Mouse (Mus musculus) megakaryocyte, embryonic 14.5 days (primary cell): ENCODE measurements at regions not wholly inside any gene's neighbourhood (a gene's known extent, or its start where the extent isn't known, plus 50 kb on each side); places are given as distances from the start of the nearest gene placed in this dataset.

Experiments
- H3K27me3 ChIP-seq: replicated peaks from 2 replicates; pipeline ENCODE3; 2012; ENCODE audit warnings: inconsistent platforms
- H3K36me3 ChIP-seq: replicated peaks from 2 replicates; pipeline ENCODE3; 2012; ENCODE audit warnings: low read length, inconsistent platforms, mixed read lengths
- H3K4me1 ChIP-seq: 2 replicates; pipeline ENCODE4 v1.6.1; 2012; ENCODE audit warnings: inconsistent platforms
- H3K4me3 ChIP-seq: replicated peaks from 2 replicates; pipeline ENCODE3; 2012; ENCODE audit warnings: moderate library complexity, mild to moderate bottlenecking, inconsistent platforms
- H3K9me3 ChIP-seq: 2 replicates; pipeline ENCODE4 v1.6.1; 2012; ENCODE audit warnings: inconsistent platforms
- FLI1 ChIP-seq: IDR thresholded peaks from 2 replicates; pipeline ENCODE4 v1.6.1; 2012; ENCODE audit warnings: low read length, inconsistent platforms, mixed read lengths
- GATA1 ChIP-seq: IDR thresholded peaks from 3 replicates; pipeline ENCODE4 v1.6.1; 2012; ENCODE audit warnings: mixed read lengths, low read length, inconsistent platforms, borderline replicate concordance

DNA sequence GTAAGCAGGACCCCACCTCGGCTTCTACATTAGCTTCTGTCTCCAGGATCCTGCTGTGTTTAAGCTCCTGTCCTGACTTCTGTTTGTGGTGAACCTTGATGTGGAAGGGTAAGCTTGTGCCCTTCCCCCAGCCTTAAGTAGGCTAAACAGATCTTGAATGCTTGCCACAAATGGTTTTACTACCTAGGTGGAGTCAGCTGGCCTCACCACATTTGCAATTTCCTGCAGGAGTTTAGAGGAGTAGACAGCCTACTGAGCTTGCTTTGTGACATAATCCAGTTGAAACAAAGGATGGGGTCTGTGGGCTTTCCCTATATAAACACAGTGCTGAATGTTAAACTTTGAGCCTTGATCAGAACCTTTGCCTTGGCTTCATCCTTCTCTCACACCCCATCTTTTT is 206.7 kb downstream of the Pten start:
- TF ChIP-seq GATA1 (no peak), FLI1 (no peak)
- no peaks in the 10 kb centered on the region for H3K9me3 ChIP-seq

DNA sequence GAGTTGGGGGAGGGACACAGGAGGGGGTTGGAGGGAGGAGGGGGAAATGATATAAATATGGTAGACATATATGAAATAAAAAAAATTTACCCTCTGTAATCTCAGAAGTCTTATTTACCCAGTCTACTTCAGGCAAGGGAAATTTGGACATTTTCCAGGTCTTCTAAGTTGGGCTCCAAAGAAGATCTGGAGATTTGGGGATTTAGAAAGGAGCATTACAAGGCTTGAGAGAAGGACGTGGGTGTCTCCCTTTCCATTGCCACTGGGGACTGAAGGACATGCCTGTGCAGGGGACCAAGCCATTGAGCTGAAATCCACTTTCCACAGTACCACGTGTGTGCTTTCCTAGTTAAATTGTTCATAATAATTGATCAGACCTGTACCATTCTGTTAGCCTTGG is 208.2 kb downstream of the Pten start:
- H3K27me3 ChIP-seq = peaks cover 19% of the 10 kb centered on the region
- no peak overlapping the region for H3K4me3 ChIP-seq
- TF ChIP-seq GATA1 = no peak
- TF ChIP-seq FLI1 = no peak
- H3K4me1 ChIP-seq = peaks cover 18% of the 10 kb centered on the region
- no peaks in the 10 kb centered on the region for H3K9me3 ChIP-seq
- no peaks in the 10 kb centered on the region for H3K36me3 ChIP-seq

More for the DNA sequence above, 206.7 kb downstream of the Pten start:
- no peak overlapping the region for H3K4me3 ChIP-seq
- peaks cover 27% of the 10 kb centered on the region for H3K4me1 ChIP-seq
- no peaks in the 10 kb centered on the region for H3K36me3 ChIP-seq
- H3K27me3 ChIP-seq = peaks cover 26% of the 10 kb centered on the region

DNA sequence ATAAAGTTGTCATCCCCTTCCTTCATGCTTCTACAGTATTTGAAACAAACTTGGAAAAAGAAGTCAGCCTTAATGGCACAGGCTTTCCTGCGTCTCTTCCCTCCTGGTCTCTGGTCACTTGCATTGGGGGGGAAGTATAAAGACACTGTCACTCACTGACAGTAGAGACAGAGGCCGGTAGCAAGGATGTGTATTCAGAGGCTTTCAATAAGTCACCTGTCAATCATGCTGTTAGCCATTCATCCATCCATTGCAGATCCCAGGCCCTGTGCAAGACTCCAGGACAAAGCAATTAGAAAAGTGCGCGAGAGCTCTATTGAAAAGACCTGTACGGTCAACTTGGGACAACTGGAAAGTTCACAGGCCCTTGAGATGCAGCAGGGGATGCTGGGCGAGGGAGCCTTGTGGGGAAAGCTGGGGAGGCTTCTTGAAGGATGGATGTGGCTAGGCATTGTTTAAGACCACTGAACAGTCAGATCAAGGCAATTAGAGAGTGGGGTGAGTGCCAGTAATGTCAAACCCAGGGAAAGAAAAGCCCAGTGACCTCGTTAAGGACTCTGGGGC is 212.0 kb downstream of the Pten start:
- peaks cover 19% of the 10 kb centered on the region for H3K27me3 ChIP-seq
- no peaks in the 10 kb centered on the region for H3K9me3 ChIP-seq
- H3K4me1 ChIP-seq = no peaks in the 10 kb centered on the region
- H3K4me3 ChIP-seq = no peak overlapping the region
- TF ChIP-seq FLI1 = no peak
- no peak for TF ChIP-seq GATA1
- no peaks in the 10 kb centered on the region for H3K36me3 ChIP-seq

DNA sequence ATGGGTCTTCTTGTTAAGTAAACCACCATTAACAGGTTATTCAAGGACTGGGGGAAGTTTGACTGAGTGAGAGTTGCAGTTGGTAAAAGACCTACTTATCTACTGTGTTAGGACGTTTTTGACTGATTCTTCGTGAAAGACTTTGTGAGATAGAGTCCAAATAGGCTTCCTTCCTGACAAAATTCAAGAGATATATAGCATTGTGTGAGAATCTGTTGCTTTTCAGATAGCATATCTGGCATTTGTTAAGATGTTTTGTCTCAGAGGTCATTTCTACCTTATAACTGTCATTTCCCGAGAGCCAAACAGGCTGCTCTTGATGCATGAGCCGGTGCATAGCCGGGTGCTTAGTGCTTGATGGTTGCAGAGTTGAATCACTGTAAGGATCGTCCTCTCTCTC is 214.8 kb downstream of the Pten start:
- no peak overlapping the region for H3K4me3 ChIP-seq
- TF ChIP-seq GATA1 (no peak), FLI1 (no peak)

DNA sequence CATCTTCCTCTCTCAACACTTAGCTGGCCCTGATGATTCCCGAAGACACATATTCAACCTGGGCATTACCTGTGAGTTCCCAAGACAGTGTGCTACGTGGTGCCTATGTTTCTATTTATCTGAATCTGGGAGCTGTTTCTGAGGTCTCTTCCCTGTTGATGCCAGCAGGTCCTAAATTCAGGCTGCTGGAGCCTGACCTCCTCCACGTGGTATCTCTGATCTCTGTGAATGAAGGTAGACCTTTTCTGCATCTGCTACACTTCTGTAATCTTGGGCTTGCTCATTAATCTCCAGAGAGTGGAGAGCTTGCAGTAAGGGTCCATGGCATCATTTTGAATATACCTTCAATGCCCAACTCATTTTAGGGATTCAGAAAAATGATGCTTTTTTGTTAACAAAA is 215.8 kb downstream of the Pten start:
- no peak overlapping the region for H3K4me3 ChIP-seq
- peaks cover 7% of the 10 kb centered on the region for H3K27me3 ChIP-seq
- TF ChIP-seq GATA1 = no peak
- TF ChIP-seq FLI1 = no peak
- no peaks in the 10 kb centered on the region for H3K4me1 ChIP-seq
- no peaks in the 10 kb centered on the region for H3K9me3 ChIP-seq
- H3K36me3 ChIP-seq = no peaks in the 10 kb centered on the region

More for the DNA sequence above, 214.8 kb downstream of the Pten start:
- H3K36me3 ChIP-seq = no peaks in the 10 kb centered on the region
- no peaks in the 10 kb centered on the region for H3K4me1 ChIP-seq
- peaks cover 7% of the 10 kb centered on the region for H3K27me3 ChIP-seq
- H3K9me3 ChIP-seq = no peaks in the 10 kb centered on the region

DNA sequence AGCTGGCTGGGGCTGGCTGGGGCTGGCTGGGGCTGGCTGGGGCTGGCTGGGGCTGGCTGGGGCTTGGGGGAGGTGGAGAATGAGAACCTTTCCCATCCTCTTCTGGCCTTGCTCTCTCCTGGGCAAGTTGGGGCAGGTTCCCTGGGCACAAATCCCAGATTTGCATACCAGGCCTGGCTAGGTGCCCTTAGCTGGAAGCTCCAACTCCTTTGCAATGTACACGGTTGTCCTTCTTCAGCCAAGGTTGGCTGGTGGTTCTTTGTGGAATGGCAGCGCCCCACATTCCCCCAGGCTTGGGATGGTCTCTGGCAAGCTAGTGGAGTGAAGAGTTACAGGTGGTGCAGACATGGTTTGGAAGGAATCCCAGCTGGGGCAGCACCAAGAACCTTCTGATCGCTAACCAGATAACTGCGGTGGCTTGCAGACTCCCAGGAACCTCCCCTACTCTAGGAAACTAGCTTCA is 217.5 kb downstream of the Pten start:
- H3K4me1 ChIP-seq = no peaks in the 10 kb centered on the region
- TF ChIP-seq FLI1 (no peak), GATA1 (no peak)
- no peaks in the 10 kb centered on the region for H3K9me3 ChIP-seq
- no peak overlapping the region for H3K4me3 ChIP-seq
- peaks cover 7% of the 10 kb centered on the region for H3K27me3 ChIP-seq
- no peaks in the 10 kb centered on the region for H3K36me3 ChIP-seq

DNA sequence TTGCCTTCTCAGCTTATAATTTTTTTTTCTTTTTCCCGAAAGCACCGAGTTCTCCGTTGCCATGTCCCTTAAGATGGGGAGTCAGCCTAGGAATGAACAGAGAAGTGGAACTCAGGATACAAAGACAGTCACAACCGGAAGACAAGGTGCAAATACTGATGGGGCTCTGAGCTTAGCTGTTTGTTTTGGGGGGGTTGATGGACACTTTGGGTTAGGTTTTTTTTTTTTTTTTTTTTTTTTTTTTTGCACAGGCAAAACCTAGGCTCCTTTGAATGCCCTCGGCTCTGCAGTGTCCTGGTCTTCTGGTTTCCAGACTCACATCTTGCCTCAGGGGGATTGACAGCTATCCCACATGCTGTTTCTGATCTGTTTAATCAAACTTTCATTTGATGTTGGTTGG is 218.0 kb downstream of the Pten start:
- Histone ChIP-seq H3K9me3 (no peaks in the 10 kb centered on the region), H3K27me3 (peaks cover 6% of the 10 kb centered on the region), H3K4me1 (no peaks in the 10 kb centered on the region), H3K36me3 (no peaks in the 10 kb centered on the region), H3K4me3 (no peak overlapping the region)
- TF ChIP-seq FLI1 = no peak
- TF ChIP-seq GATA1 = no peak

DNA sequence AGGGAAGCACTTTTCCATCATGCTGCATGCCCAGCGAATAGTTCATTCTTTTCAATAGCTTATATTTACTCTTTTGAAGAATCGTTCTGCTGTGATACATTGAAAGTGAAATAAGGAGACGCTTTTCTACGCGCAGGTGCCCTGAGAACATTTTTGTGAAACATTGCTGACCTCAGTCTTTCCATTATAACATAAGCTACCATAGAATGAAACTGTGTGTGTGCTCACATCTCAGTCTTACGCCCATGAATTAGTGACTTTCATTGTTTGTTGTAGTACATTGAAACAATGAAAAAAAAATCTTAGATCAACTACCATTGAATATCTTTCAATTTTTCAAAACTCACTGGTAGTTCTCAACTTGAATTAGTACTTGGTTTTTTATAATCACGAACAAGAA is 219.2 kb downstream of the Pten start:
- H3K4me1 ChIP-seq = no peaks in the 10 kb centered on the region
- TF ChIP-seq FLI1 = no peak
- no peak for TF ChIP-seq GATA1
- peaks cover 6% of the 10 kb centered on the region for H3K27me3 ChIP-seq
- H3K4me3 ChIP-seq = no peak overlapping the region
- no peaks in the 10 kb centered on the region for H3K9me3 ChIP-seq
- H3K36me3 ChIP-seq = no peaks in the 10 kb centered on the region

DNA sequence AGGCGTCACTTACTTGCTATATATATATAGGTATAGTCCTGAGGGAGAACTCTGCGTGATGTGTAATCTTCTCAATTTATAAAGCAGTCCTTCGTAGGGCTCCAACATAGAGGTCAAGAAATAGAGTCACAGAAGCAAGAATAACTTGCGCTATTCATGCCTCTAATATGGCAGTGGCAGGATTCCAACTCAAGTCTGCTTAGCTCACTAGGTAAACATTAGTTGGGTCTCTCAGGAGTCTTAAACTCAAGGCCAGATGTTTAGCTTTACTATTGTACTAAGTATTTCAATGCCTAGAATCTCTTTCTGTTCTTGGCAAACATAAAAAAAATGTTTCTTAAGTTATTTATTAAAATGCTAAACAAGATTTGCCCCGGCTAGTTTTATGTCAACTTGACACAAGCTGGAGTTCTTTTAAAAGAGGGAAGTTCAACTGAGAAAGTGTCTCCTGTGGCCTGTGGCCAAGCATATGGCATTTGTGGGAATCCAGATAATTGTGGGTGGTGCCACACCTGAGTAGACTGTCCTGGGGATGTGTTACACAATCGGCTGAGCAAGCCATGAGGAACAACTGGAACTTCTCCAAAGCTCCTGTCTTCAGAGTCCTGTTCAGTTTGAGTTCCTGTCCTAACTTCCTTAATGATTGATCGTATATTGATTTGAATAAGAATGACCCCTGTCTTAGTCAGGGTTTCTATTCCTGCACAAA is 220.9 kb downstream of the Pten start:
- TF ChIP-seq FLI1 = no peak
- no peak for TF ChIP-seq GATA1
- H3K27me3 ChIP-seq = peaks cover 3% of the 10 kb centered on the region
- no peak overlapping the region for H3K4me3 ChIP-seq
- no peaks in the 10 kb centered on the region for H3K4me1 ChIP-seq
- no peaks in the 10 kb centered on the region for H3K9me3 ChIP-seq
- H3K36me3 ChIP-seq = no peaks in the 10 kb centered on the region

DNA sequence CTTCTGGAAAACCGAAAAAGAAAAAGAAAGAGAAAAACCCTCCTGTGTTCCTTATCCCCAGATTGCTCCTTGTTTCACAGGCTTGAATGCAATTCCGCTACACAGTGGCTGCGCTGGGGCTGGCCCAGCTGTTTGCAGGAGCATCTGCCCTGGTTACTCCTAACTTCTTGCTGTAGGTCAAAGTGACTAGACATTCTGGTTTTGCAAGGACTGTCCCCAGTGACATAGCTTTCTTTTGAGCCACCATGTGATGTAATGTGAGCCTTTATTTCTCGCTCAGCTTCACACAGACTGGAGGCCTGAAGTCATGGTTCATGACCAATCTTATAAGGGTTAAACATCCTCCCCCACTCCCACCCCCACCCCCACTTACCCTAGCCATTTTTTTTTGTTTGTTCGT is 222.8 kb downstream of the Pten start:
- Histone ChIP-seq H3K27me3 (no peaks in the 10 kb centered on the region), H3K36me3 (no peaks in the 10 kb centered on the region), H3K4me1 (no peaks in the 10 kb centered on the region), H3K4me3 (no peak overlapping the region), H3K9me3 (no peaks in the 10 kb centered on the region)
- no peak for TF ChIP-seq GATA1
- no peak for TF ChIP-seq FLI1
